Mouse (Mus musculus) liver, embryonic 12.5 days (tissue): ENCODE measurements around the gene Tesk1. TPM values are rescaled to one million over a fixed set of nuclear protein-coding genes. Genes with fewer than 3 reads are reported as not detected.

Source experiments
- ATAC-seq: fragments of 200-750 bp; cut with Nextera tagmentation; 2 replicates; pipeline ENCODE4 v1.8.0; 2017; ENCODE audit warnings: moderate number of reproducible peaks, mild to moderate bottlenecking, moderate library complexity
- H3K27ac ChIP-seq: fragments of 300-500 bp; sonication (generic); 2 replicates; pipeline ENCODE4 v1.5.1; 2016; ENCODE audit warnings: mild to moderate bottlenecking
- H3K27me3 ChIP-seq: fragments of 300-500 bp; sonication (generic); replicated peaks from 2 replicates; pipeline ENCODE4 v1.6.1; 2016; ENCODE audit warnings: mild to moderate bottlenecking, moderate library complexity
- H3K36me3 ChIP-seq: fragments of 300-500 bp; sonication (generic); 2 replicates; pipeline ENCODE4 v1.6.1; 2016; ENCODE audit warnings: mild to moderate bottlenecking, moderate library complexity
- H3K4me1 ChIP-seq: fragments of 300-500 bp; sonication (generic); 2 replicates; pipeline ENCODE4 v1.6.1; 2016
- H3K4me2 ChIP-seq: fragments of 300-500 bp; sonication (generic); 2 replicates; pipeline ENCODE4 v1.6.1; 2016; ENCODE audit warnings: mild to moderate bottlenecking, moderate library complexity
- H3K4me3 ChIP-seq: fragments of 300-500 bp; sonication (generic); 2 replicates; pipeline ENCODE4 v1.5.1; 2016; ENCODE audit warnings: mild to moderate bottlenecking, moderate library complexity
- H3K9ac ChIP-seq: fragments of 300-500 bp; sonication (generic); 2 replicates; pipeline ENCODE4 v1.6.1; 2016; ENCODE audit warnings: mild to moderate bottlenecking, moderate library complexity
- H3K9me3 ChIP-seq: fragments of 300-500 bp; sonication (generic); replicated peaks from 2 replicates; pipeline ENCODE4 v1.6.1; 2016; ENCODE audit warnings: mild to moderate bottlenecking, moderate library complexity
- WGBS: fragments of 180-500 bp; shearing (Covaris S2); methylation state at CpG from one replicate; pipeline ENCODE4 v1.1.7; 2016; ENCODE audit not compliant: insufficient replicate concordance; 5-methylcytosine and 5-hydroxymethylcytosine counted together
- polyA plus RNA-seq: library from polyadenylated mRNA; unstranded; fragments of >200 nt; fragmentation: Nextera tagmentation; extraction: Ambion mirVana; gene quantifications from 2 replicates; pipeline ENCODE4 v1.2.1, GENCODE M21; 2016

The Tesk1 gene
- polyA plus RNA-seq = 2.8 and 3.2 TPM in 2 replicates

- Histone ChIP-seq H3K9me3 (no peaks in the 10 kb centered on the region), H3K4me3 (peak within 1 kb of the TSS; percentile 76), H3K27ac (peak within 1 kb of the TSS; percentile 84), H3K27me3 (peaks cover 35% of the 10 kb centered on the region), H3K4me2 (peak within 1 kb of the TSS; percentile 99), H3K36me3 (peaks cover 13% of the 10 kb centered on the region), H3K9ac (peak within 1 kb of the TSS; percentile 87), H3K4me1 (peaks cover 22% of the 10 kb centered on the region)
- ATAC-seq = no peak
- WGBS = 24% methylated on average over 4 of the region's 4 CpGs
Observed at GRCm38 (mm10) chr4:43441639-43442038, at the start of gene Tesk1. Gene Tesk1 (plus strand): TSS chr4:43441939.

- Histone ChIP-seq H3K27me3 (peaks cover 15% of the 10 kb centered on the region), H3K36me3 (no peaks in the 10 kb centered on the region), H3K9ac (no peak overlapping the region), H3K9me3 (no peaks in the 10 kb centered on the region), H3K27ac (peak overlapping the region; percentile 12; the same call in 1 of the 2 replicates), H3K4me2 (no peak overlapping the region), H3K4me1 (peaks cover 4% of the 10 kb centered on the region; the same call in 1 of the 2 replicates), H3K4me3 (no peak overlapping the region)
- no peak for ATAC-seq
- WGBS = 43% methylated on average over 15 of the region's 15 CpGs
Observed at GRCm38 (mm10) chr4:43394345-43394891, 47.3 kb upstream of the Tesk1 start.

GRCm38 (mm10) chr4:43395147-43395546, 46.6 kb upstream of the Tesk1 start:
- H3K4me3 ChIP-seq = no peak overlapping the region
- 58% methylated on average over 5 of the region's 5 CpGs for WGBS
- 0 out of 2 replicates have a peak overlapping the region, but pooled peaks have one; percentile 12 for H3K27ac ChIP-seq
- ATAC-seq = no peak
- no peaks in the 10 kb centered on the region for H3K9me3 ChIP-seq
- no peaks in the 10 kb centered on the region for H3K36me3 ChIP-seq
- peaks cover 4% of the 10 kb centered on the region; the same call in 1 of the 2 replicates for H3K4me1 ChIP-seq
- peaks cover 20% of the 10 kb centered on the region for H3K27me3 ChIP-seq
- no peak overlapping the region for H3K4me2 ChIP-seq
- no peak overlapping the region for H3K9ac ChIP-seq

- Histone ChIP-seq H3K27ac (no peak overlapping the region), H3K4me1 (peaks cover 4% of the 10 kb centered on the region; the same call in 1 of the 2 replicates), H3K4me3 (no peak overlapping the region), H3K4me2 (no peak overlapping the region), H3K36me3 (no peaks in the 10 kb centered on the region), H3K9ac (no peak overlapping the region), H3K27me3 (peaks cover 20% of the 10 kb centered on the region), H3K9me3 (no peaks in the 10 kb centered on the region)
- WGBS = 57% methylated on average over 9 of the region's 9 CpGs
- ATAC-seq = no peak
Observed at GRCm38 (mm10) chr4:43395836-43396235, 45.9 kb upstream of the Tesk1 start.

- Histone ChIP-seq H3K27ac (no peak overlapping the region), H3K9me3 (no peaks in the 10 kb centered on the region), H3K4me3 (no peak overlapping the region), H3K4me1 (peaks cover 4% of the 10 kb centered on the region; the same call in 1 of the 2 replicates), H3K9ac (no peak overlapping the region), H3K36me3 (no peaks in the 10 kb centered on the region), H3K27me3 (peaks cover 21% of the 10 kb centered on the region), H3K4me2 (no peak overlapping the region)
- no peak for ATAC-seq
- WGBS = 64% methylated on average over 5 of the region's 5 CpGs
Observed at GRCm38 (mm10) chr4:43396381-43396780, 45.4 kb upstream of the Tesk1 start.

GRCm38 (mm10) chr4:43398014-43398413, 43.7 kb upstream of the Tesk1 start:
- ATAC-seq = no peak
- Histone ChIP-seq H3K27me3 (peaks cover 24% of the 10 kb centered on the region), H3K4me2 (no peak overlapping the region), H3K9ac (no peak overlapping the region), H3K4me3 (no peak overlapping the region), H3K36me3 (no peaks in the 10 kb centered on the region), H3K4me1 (peaks cover 4% of the 10 kb centered on the region; the same call in 1 of the 2 replicates), H3K9me3 (no peaks in the 10 kb centered on the region), H3K27ac (no peak overlapping the region)
- 63% methylated on average over 4 of the region's 4 CpGs for WGBS

- peaks cover 4% of the 10 kb centered on the region; the same call in 1 of the 2 replicates for H3K4me1 ChIP-seq
- peaks cover 24% of the 10 kb centered on the region for H3K27me3 ChIP-seq
- no peaks in the 10 kb centered on the region for H3K36me3 ChIP-seq
- no peak for ATAC-seq
- no peak overlapping the region for H3K9ac ChIP-seq
- H3K9me3 ChIP-seq = no peaks in the 10 kb centered on the region
- no peak overlapping the region for H3K27ac ChIP-seq
- WGBS = 45% methylated on average over 17 of the region's 17 CpGs
- H3K4me3 ChIP-seq = no peak overlapping the region
- no peak overlapping the region for H3K4me2 ChIP-seq
Observed at GRCm38 (mm10) chr4:43398829-43399331, 42.9 kb upstream of the Tesk1 start.

- Histone ChIP-seq H3K4me1 (no peaks in the 10 kb centered on the region; the same call in 1 of the 2 replicates), H3K36me3 (no peaks in the 10 kb centered on the region), H3K9me3 (no peaks in the 10 kb centered on the region), H3K4me3 (no peak overlapping the region), H3K27me3 (peaks cover 29% of the 10 kb centered on the region), H3K27ac (no peak overlapping the region), H3K9ac (no peak overlapping the region), H3K4me2 (no peak overlapping the region)
- no peak for ATAC-seq
- WGBS = 69% methylated on average over 31 of the region's 31 CpGs
Observed at GRCm38 (mm10) chr4:43399391-43400131, 42.2 kb upstream of the Tesk1 start.

- peaks cover 43% of the 10 kb centered on the region for H3K27me3 ChIP-seq
- H3K4me2 ChIP-seq = no peak overlapping the region
- H3K9ac ChIP-seq = no peak overlapping the region
- H3K4me3 ChIP-seq = no peak overlapping the region
- 43% methylated on average over 10 of the region's 10 CpGs for WGBS
- H3K9me3 ChIP-seq = no peaks in the 10 kb centered on the region
- H3K27ac ChIP-seq = no peak overlapping the region
- no peaks in the 10 kb centered on the region for H3K36me3 ChIP-seq
- no peaks in the 10 kb centered on the region; the same call in 1 of the 2 replicates for H3K4me1 ChIP-seq
- no peak for ATAC-seq
Observed at GRCm38 (mm10) chr4:43400976-43401375, 40.8 kb upstream of the Tesk1 start.

GRCm38 (mm10) chr4:43401486-43401885, 40.3 kb upstream of the Tesk1 start:
- Histone ChIP-seq H3K27ac (no peak overlapping the region), H3K4me3 (no peak overlapping the region), H3K9me3 (no peaks in the 10 kb centered on the region), H3K9ac (no peak overlapping the region), H3K4me1 (peaks cover 3% of the 10 kb centered on the region; the same call in 1 of the 2 replicates), H3K27me3 (peaks cover 48% of the 10 kb centered on the region), H3K36me3 (no peaks in the 10 kb centered on the region), H3K4me2 (no peak overlapping the region)
- no peak for ATAC-seq
- WGBS = 69% methylated on average over 10 of the region's 10 CpGs

- no peak overlapping the region for H3K9ac ChIP-seq
- peaks cover 55% of the 10 kb centered on the region for H3K27me3 ChIP-seq
- H3K9me3 ChIP-seq = no peaks in the 10 kb centered on the region
- peaks cover 5% of the 10 kb centered on the region; the same call in 1 of the 2 replicates for H3K4me1 ChIP-seq
- ATAC-seq = no peak
- H3K4me2 ChIP-seq = no peak overlapping the region
- WGBS = 60% methylated on average over 9 of the region's 9 CpGs
- H3K36me3 ChIP-seq = no peaks in the 10 kb centered on the region
- H3K27ac ChIP-seq = no peak overlapping the region
- no peak overlapping the region for H3K4me3 ChIP-seq
Observed at GRCm38 (mm10) chr4:43402212-43402611, 39.5 kb upstream of the Tesk1 start.

- no peak overlapping the region for H3K4me2 ChIP-seq
- H3K9ac ChIP-seq = no peak overlapping the region
- H3K27me3 ChIP-seq = peaks cover 46% of the 10 kb centered on the region
- H3K9me3 ChIP-seq = no peaks in the 10 kb centered on the region
- ATAC-seq = no peak
- 71% methylated on average over 10 of the region's 10 CpGs for WGBS
- no peak overlapping the region for H3K4me3 ChIP-seq
- H3K36me3 ChIP-seq = no peaks in the 10 kb centered on the region
- no peak overlapping the region for H3K27ac ChIP-seq
- 0 out of 2 replicates have a peak, but pooled peaks cover 5% of the 10 kb centered on the region for H3K4me1 ChIP-seq
Observed at GRCm38 (mm10) chr4:43404697-43405096, 37.0 kb upstream of the Tesk1 start.
